Mouse (Mus musculus) WW6 (cell line): Measurements from ENCODE around the gene Fer.
"Not testable (repeated sequence)": the region's sequence is repeated elsewhere in the genome, so short reads cannot be mapped to it uniquely, and the experiment has no call there.

Source experiments
- DNase-seq: peaks from one replicate; pipeline ENCODE4 v3.0.0-alpha.2; 2013; ENCODE audit warnings: low read depth, low spot score

The Fer gene

DNA sequence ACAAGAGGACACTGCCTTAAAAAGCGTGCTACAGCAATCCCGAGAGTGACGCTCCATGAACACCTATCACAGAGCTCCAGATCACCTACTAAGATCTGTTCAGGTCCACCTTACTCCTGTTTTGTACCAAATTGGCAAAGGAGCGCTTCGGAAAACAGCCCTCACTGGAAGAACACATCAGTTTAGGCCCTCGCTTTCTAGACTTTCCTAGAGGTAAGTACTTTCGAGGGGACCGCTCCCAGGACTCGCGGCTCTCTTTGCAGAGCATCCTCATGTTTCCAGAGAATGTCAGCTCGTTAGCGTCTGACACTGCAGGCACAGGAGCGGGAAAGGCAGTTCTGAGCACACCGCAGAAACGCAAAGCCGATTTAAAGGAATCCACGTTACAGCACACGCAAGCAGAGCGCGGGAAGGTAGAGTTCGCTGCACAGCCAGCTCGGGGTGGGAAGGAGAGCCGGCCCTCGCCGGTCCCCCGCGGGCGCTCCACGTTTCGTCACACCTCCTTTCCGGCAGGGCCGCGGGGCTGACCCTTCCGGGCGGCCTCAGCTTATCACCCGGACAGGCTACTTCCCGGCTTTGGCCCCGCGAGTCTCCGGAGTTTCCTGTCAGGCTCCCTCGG is at the start of gene Fer:
TSS of gene Fer (plus strand) at position 51 of the 619 bp plus-strand sequence.
- DNase-seq, result no peak

DNA sequence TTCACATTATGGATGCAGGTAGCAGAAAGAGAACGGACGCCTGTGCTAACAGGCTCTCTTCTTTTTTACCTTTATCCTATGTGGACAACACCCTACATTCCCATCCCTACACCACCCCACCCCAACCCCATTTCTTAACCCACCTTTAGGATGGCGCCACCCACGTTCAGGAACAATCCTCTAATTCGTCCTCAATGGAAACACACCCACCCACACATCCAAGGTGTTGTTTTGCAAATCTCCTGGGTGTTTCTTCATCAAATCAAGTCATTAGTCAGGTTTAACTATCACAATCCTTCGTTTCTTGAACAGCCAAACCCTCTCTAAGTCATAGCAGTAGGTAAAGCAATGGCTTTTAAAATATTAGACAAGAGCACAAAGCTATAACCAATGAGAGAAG is 49.3 kb upstream of the Fer start:
- no peak for DNase-seq

DNA sequence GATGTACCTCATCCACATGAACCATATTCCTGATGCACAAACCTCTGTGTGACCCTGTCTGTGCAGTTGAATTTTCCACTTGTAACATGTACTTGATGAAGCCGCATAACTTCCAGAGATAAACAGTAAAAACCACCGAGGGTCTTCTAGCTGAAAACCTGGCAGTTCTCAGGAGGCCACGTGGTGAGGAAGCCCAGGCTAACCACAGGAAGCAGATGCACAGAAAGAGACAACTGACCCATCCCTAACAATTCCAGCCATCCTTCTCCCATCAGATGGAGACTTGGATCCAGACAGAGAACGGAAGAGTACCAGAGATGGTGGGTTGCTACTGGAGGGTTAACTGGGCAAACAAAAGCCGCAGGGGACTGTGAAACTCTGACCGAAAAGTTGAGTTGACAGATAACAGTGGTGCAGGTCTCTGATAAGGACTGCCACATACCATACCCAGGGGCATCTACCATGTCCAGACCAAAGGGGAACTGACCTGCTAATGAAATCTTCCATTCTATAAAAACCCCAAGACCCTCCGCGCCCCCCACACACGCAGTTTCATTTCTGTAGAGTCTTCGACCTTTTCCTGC is 44.3 kb upstream of the Fer start:
- no peak for DNase-seq

DNA sequence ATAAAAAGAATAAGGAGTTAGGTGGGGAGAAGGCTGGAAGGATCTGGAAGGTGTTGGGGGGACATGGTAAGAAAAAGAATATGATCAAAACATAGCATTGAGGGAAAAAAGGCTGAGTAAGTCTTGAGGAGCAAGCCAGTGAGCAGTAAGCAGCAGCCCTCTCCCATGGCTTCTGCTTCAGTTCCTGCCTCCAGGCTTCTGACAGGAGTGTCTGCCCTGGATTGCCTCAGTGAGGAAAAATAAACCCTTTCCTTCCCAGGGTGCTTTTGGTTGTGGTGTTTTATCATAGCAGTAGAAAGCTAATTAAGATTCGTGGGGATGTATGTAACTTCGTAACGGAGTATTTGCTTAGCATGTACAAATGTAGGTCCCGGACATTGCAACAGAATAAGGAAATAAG is 38.7 kb upstream of the Fer start:
- no peak for DNase-seq

DNA sequence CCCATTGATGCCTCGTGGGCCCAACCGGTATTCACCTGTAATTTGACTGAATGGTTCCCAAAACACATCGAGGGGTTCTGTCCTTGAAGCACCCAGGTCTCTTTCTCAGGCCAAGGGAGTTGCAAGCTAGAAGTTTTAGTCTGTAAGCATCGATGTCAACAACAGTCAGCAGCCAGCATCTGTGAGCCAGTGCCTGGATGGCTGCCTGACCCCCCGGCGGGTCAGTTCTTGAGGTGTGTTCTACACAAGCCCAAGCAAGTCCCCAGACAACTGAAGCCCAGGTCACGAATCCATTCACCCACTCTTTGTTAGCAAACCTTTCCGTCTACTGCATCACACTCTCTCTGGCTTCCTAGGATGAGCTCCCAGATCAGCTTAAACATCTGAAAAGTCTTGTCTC is 36.7 kb upstream of the Fer start:
- DNase-seq, result no peak

DNA sequence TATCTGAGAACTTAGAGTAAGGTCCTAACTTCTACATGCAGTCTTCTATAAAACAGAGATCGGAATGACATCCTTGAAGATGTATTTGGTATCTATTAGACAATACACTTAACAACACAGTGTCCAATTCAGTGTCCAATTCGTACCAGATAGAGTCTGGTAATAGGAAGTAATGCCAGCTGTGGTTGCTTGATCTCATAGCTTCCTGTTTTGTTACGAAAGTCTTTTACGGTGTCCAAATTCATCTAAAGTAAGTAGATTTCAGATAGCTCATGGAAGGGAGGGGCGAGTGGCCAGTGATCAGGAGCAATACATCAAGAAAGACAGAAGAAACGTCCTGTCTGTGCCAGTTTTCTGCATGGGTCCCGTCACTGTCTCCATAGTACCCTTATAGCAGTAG is 36.1 kb upstream of the Fer start:
- DNase-seq, result no peak

DNA sequence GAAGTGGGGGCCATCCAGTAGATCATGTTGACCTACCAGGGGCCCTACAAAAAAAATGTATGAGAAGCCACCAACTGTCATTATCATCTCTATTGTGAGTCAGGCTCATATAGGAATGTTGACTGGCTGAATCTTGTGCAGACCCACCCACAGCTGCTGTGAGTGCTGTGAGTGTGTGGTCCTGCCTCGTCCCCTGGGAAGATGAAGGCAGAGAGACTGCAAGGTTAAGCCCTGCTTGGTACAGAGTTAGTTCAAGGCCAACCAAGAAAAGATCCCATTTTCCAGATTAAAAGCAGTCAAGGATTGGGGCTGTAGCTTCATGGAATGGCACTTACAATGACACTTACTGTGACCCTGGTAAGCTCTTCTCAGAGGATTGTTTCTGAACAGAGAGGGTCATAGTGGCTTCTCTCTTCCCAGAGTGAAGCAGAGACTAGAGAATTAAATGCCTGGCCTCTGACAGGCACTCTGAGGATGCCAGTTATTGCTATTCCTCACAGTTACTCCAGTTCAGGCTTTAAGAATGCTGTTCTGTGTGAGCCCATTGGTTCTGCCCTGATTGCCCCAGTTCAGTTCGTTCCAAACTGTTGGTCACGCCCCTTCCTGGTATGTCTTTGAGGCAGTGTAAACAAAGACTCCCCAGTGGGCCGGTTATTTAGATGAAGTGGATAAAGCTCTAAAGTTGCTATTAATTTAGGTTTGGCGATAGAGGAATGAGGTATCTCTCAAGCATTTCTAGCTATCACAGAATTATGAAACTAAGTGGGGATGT is 34.1 kb upstream of the Fer start:
- DNase-seq, result no peak

DNA sequence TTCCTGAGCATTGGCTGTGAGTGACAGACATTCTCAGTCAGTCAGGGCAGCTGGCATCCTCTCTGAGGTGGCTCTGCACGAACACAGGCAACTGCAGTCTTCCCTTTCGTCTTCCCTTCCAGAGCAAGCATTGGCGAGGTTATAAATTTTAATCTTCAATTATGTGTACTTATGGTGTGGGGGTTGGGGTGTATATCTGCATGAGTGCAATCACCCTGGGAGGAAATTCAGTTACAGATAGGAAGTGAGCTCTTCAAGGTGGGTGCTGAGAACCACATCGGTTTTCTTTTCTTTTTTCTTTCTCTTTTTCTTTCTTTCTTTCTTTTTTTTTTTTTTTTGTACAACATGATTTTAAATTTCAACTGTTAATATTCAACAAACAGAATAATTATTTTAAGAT is 31.3 kb upstream of the Fer start:
- DNase-seq, result no peak

DNA sequence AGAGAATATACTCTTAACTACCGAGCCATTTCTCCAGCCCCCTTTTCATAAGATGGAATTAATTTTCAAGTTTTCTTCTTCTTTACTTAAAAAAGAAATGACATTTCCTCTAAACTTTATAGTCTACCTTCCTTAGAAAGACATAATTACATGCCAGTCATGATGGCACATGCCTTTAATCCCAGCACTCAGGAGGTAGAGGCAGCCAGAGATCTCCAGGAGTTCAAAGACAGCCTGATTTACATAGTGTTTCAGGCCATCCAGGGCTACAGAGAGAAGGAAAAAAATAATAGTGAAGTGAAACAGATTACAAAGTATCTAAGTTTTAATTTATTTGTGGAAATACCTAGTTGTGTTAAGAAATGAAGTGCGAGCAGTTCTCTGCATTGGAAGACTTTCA is 26.6 kb upstream of the Fer start:
- DNase-seq, result no peak

DNA sequence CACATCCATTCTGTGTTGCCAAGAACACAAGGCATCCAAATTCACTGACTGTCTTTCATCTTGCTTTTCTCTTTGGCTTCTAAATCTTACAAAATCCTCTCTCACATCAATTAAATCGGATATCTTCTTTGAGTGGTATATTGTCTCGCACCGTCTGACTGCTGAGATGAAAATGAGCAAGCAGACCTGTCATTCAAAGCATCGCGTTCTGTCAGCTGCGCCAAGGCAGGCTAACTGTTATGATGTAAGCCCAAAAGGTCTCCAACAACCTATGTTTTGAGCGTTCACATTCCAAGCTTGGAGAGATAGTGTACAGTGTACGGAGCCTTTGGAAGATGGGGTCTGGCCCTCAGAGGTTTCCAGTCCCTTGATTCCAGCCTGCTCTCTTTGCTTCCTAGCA is 26.2 kb upstream of the Fer start:
- DNase-seq, result no peak

DNA sequence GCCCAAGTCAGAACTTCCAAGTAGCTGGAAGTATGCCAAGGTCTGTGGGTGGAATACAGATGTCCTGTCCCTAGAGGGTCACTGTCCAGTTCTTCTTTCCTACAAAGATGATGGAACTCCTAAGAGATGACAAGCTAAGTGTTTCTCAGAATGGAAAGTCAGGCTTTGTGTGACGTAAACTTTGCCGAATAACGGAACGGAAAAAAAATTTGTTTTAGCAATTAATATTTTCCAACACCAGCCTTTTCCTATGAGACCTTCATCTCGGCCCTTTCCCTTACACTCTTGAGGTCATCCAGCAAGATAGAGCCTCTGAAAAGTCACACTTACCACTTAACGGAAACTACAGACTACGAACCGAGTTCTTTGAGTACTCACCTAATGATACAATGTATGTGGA is 24.7 kb upstream of the Fer start:
- DNase-seq, result no peak

DNA sequence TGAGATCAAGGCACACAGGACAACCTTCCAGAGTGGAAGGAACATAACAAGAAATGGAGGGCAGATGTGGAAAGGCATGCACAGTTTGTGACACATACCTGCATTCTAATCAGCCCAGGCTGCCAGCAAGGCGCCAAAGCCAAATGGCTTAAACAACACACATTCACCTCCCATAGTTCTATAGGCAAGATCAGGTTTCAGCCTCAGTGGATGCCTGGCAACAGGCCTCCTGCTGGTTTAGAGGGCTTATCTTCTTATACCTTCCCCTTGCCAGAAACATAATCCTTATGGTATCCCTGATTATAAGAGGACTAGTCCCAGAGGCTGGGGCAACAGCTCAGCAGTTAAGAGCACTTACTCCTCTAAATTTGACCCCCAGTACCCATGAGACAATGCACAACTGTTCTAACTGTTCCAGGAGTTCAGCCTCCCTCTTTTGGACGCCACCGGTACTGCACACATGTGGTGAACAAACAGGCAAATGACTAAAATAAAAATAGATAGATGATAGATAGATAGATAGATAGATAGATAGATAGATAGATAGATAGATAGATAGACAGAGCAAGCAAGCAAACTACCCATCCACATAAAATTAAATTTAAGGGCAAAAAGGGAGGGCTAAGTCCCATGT is 23.1 kb upstream of the Fer start:
- no peak for DNase-seq

DNA sequence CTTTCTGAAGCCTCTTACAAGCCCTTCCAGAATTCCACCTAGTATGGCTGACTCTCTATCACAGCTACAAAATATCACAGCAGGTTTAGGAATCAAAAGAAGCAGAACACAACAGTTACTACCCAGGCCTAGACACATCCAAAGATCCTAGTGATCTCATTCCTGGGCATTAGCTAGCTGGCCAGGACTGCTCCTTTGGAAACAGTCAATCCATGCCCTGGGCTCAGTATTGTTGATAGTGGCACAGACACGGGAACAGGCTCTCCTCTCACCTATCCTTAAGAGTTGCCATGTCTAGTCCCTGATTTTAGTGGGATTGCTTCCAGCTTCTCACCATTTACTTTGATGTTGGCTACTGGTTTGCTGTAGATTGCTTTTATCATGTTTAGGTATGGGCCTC is 20.6 kb upstream of the Fer start:
- DNase-seq, result no peak

DNA sequence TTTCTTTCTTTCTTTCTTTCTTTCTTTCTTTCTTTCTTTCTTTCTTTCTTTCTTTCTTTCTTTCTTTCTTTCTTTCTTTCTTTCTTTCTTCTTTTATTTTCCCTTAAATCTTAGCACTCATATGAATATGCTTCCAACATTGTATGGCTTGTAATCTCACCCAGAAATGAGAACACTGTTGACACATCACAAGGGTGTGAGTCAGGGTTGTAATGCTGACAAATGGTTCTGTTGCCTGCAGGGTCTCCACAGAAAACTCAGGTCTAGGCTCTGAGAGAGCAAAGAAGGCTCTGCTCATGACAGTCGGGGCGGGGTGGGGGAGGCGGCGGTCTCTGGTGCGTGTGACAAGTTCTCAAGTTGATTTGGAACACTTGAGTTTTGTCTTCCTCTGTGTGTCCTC is 17.9 kb upstream of the Fer start:
- DNase-seq, result no peak

DNA sequence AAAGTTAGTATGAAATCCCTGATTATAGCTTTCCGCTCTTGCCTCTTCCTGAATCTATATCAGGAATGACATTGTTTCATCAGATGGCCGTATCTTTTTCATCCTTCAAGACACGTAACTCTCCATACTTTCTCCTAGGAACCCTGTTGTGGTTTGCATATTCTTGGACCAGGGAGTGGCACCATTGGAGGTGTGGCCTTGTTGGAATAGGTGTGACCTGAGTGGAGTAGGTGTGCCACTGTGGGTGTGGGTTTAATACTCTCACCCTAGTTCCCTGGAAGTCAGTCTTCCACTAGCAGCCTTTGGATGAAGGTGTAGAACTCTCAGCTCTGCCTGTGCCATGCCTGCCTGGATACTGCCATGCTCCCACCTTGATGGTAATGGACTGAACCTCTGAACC is 17.1 kb upstream of the Fer start:
- DNase-seq, result not testable (repeated sequence)

DNA sequence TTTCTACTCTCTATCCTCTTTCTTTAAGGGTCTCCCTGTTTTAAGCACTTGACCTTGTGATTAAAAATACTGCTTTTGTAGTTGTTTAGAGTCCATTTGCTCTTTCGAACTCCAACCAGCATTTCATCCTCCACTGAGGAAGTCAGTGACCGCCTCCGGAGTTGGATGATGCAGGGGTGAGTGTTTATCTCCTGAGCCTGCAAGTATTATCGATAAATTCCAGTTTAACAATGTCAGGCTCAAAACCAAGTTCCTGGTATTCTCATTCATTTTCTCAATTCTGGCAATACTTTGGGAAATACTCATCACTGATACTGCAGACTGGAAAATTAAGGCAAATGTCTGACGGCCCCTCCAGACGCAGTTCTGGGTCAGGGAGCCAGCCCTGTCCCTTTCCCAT is 13.7 kb upstream of the Fer start:
- no peak for DNase-seq

DNA sequence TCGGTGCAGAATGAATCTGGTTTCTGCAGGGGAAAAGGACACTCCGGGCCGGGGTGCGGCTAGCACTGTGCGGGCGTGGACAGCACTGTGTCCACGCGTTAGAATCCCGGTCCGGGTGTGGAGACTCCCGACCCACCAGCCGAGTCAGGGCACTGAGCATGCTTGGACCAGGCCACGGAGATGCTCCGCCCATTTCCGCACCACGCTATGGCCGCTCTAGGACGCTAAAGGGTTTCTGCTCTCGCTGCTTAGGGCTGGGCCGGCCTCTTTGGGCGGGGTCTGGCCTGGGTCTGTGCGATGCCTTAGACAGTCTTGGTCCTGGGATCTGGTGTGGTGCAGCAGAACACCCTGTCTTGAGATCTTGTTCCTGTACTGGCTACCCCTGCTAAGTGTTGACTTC is 13.3 kb upstream of the Fer start:
- peak; percentile 61 for DNase-seq

DNA sequence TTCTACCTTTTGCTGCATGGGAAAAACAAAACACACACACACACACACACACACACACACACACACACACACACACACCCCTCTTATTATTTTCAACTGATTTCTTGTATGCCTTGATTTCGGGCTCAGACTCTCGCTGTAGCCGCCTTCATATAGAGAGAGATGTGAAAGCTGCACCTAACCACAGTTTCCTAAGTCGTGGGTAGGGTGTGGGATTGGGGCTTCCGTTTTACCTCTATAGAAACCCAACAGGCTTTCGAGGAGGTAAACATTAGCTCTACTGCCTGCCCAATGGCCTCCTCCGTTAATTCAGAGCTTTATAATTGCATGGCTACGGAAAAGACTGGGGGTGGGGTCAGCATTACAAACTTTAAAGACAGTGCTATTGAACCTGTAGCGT is 12.8 kb upstream of the Fer start:
- DNase-seq, result no peak

DNA sequence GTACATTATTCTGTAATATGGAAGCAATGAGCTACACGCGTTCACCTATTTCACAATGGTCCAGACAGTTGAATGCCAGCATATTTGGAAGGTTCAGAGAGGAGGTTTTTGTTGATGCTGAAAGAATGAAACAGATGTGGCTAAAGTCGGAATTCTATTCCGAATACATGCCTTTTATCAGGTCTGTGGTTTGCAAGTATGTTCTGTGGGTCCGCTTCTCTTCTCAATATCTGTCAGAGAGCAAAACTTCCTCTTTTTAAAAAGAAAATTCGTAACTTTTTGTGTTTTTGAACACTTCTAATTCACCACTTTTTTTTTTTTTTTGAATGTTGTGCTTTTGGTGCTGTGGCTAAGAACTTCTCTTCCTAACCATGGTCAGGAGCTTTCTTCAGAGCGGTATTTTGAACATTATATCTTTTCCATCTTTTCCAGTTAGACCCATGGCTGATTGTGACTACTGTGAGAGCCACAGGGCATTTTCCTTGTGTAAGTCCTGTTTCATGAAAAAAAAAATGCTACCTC is 5.8 kb upstream of the Fer start:
- no peak for DNase-seq

DNA sequence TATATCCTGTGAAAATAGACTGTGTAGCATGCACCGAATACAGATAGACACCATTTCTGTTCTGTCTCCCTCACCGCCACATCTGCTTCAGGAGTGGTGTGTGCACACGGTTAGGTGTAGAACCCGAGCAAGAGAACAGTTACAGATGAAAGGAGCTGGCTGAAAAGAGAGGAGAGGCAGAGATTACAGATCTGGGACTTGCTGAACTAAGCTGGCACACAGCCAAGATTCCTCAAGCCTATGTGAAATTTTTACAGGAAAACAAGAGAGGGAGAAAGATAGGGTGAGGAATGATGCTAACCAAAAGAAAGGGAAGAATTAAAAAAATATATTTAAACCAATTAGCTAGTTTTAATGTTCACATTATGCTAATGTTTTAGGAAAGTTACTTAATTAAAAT is 1.9 kb upstream of the Fer start:
- DNase-seq, result no peak

DNA sequence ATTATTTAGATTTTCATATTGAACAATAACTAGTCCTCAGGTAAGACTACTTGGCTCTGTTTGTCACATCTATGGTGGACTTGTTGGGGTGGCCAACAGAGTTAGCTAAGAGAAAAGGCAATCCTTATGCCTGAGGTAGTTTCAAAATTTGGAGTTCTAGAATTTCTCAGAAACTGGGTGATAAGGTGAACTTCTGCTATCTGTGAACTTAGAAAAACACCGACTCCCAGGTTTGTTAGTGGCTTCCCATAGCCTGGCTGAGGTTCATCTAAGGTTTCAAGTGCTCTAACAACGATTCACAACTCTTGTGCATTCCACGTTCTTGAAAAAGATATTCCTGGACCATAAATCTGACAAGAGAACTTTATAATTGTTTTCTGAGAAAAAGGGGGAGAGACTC is 463 bp upstream of the Fer start:
- no peak for DNase-seq

DNA sequence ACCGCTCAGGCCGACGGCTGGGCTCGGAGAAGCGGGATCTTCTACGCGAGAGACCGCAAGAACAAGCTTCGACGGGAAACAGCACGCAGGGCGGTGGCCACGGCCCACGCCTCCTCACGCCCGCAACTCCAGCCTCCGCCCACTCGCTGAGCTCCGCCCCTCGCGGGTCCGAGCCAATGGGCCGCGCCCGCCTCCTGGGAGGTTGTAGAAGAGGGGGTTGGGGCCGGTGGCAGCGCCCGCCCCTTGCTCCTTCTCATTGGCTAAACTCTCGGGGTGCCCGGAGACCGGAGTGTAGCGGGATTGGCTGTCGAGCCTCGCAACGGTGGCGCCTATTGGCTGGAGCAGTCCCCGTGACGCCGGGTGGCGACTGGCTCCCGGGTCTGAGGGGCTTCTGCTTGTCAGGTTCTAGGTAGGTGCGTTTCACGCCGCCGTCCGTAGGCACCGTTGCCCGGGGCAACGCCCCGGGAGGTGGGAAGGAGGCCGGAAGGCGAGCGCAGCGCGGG is 836 bp downstream of the Fer start, which contains the start of gene A930002H24Rik:
TSS of gene A930002H24Rik (minus strand) at position 145 of the 503 bp plus-strand sequence.
- DNase-seq, result peak; percentile 91
